Comparison of ENCODE assay signal across 1 mouse cellular context in the genomic region with DNA sequence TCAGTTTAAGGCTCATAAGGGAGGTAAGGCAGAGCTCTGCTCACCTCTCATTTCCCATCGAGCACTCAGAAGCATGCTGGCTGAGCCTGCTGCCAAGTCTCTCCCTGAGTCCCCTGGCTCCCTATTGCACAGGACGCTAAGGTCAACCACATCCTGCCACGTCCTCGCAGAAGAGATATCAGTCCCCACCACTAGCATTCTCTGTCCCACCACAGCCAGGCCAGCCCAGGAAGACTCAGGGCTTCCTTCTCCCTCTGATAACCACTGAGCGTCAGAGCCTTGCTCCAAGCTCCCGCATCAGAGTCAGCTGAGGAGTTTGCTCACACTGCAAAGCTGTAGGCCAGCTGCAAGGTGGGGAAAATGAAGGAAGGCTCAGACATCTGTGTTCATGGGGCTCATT.
A peak's percentile ranks its signal among the peaks of the same experiment; 100 is the strongest.
TF ChIP-seq lines count a peak whose summit lies in the region.

No protein-coding gene starts in this region.

TF ChIP-seq in MEL, 35 proteins besides CTCF, POLR2A, EP300 and RAD21 (continued from another document):
- TF ChIP-seq MAX (IDR thresholded peaks at IDR 0.05; ENCODE audit: low read length) (peak; percentile 91), TAL1 (IDR thresholded peaks at IDR 0.05; ENCODE audit: low read length) (peak; percentile 86), SMC3 (IDR thresholded peaks at IDR 0.05; ENCODE audit: low read depth, low read length) (0 out of 2 replicates have a peak, but pooled peaks have one; percentile 18)
